Mouse (Mus musculus) neural tube, embryonic 15.5 days (tissue): Measurements from ENCODE around the gene Phgr1. TPM values are rescaled to one million over a fixed set of nuclear protein-coding genes. Genes with fewer than 3 reads are reported as not detected.
A peak's percentile ranks its signal among the peaks of the same experiment; 100 is the strongest.

Source experiments
- ATAC-seq: fragments of 200-750 bp; cut with Nextera tagmentation; 2 replicates; pipeline ENCODE4 v1.8.0; 2017; ENCODE audit warnings: mild to moderate bottlenecking, moderate TSS enrichment, moderate library complexity; ENCODE audit not compliant: low FRiP score
- H3K27ac ChIP-seq: fragments of 300-500 bp; sonication (generic); replicated peaks from 2 replicates; pipeline ENCODE4 v1.5.1; 2015; ENCODE audit warnings: mild to moderate bottlenecking, inconsistent platforms
- H3K27me3 ChIP-seq: fragments of 300-500 bp; sonication (generic); replicated peaks from 2 replicates; pipeline ENCODE4 v1.6.1; 2015; ENCODE audit warnings: inconsistent platforms
- H3K36me3 ChIP-seq: fragments of 300-500 bp; sonication (generic); 2 replicates; pipeline ENCODE4 v1.6.1; 2015; ENCODE audit warnings: inconsistent platforms
- H3K4me1 ChIP-seq: fragments of 300-500 bp; sonication (generic); 2 replicates; pipeline ENCODE4 v1.6.1; 2015; ENCODE audit warnings: inconsistent platforms
- H3K4me2 ChIP-seq: fragments of 300-500 bp; sonication (generic); 2 replicates; pipeline ENCODE4 v1.6.1; 2015; ENCODE audit warnings: inconsistent platforms, mild to moderate bottlenecking, moderate library complexity
- H3K4me3 ChIP-seq: fragments of 300-500 bp; sonication (generic); replicated peaks from 2 replicates; pipeline ENCODE4 v1.5.1; 2015; ENCODE audit warnings: mild to moderate bottlenecking, inconsistent platforms
- H3K9ac ChIP-seq: fragments of 300-500 bp; sonication (generic); replicated peaks from 2 replicates; pipeline ENCODE4 v1.6.1; 2015; ENCODE audit warnings: mild to moderate bottlenecking, inconsistent platforms
- H3K9me3 ChIP-seq: fragments of 300-500 bp; sonication (generic); replicated peaks from 2 replicates; pipeline ENCODE4 v1.6.1; 2016; ENCODE audit warnings: inconsistent platforms
- WGBS: fragments of 180-500 bp; shearing (Covaris S2); methylation state at CpG from one replicate; pipeline ENCODE4 v1.1.7; 2015; ENCODE audit warnings: mixed read lengths; 5-methylcytosine and 5-hydroxymethylcytosine counted together
- polyA plus RNA-seq: library from polyadenylated mRNA; unstranded; fragments of >200 nt; fragmentation: Nextera tagmentation; extraction: Ambion mirVana; gene quantifications from 2 replicates; pipeline ENCODE4 v1.2.1, GENCODE M21; 2015

The Phgr1 gene
- polyA plus RNA-seq, 1 experiment from 2014 or later: not detected

DNA sequence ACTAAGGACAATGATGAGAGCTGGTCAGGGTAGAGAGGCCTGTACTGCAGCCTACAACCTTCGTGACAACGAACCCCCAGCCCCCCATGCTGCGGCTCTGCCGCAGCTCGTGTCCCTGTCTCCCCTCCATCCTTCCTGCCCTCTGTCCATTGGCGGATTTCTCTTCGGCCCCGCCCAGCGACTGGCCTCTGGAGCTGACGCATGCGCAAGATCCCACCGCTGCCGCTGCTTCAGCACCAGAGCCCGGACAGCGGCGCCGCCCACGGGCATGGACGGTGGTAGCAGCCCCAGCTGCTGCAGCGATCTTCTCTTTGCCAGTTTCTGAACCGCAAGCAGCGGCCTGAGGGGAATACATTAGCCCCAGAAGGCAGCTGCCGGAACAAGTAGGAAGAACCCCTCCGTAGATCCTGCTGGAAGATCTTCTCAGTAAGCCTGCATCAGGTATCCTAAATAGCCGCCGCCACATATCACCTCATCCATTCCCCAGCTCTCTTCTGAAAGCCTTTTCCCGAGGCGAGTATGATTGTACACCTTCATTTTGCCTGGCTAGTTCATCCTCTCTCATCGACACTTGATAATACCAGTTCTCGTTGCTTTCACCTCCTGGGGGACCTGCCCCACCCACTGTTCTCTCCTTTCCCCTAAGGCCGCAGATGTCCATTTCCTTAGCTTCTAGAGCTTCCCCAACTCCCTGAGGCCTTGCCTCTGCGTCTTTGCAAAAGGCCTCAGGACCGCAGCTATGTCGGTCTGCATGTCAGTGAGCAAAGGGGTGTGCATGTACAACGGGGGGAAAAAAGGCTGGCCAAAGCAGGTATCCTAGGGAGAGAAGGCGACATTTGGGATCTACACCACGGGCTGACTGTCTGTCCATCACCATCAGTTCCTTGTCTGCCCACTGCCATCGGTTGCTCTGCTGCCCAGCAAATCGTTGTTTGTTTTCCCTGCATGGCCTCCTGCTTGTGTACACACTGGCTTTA, 7.2 kb downstream of the Phgr1 start, which contains the start of gene Disp2:
Gene Disp2 (plus strand): TSS at position 216 of the 977 bp plus-strand sequence.
- Histone ChIP-seq H3K9ac (peak within 1 kb of the TSS; percentile 65), H3K4me3 (peak within 1 kb of the TSS; percentile 53), H3K4me2 (peak within 1 kb of the TSS; percentile 69), H3K9me3 (no peaks in the 10 kb centered on the region), H3K4me1 (peaks cover 31% of the 10 kb centered on the region), H3K27ac (peak within 1 kb of the TSS; percentile 87), H3K27me3 (no peaks in the 10 kb centered on the region), H3K36me3 (no peaks in the 10 kb centered on the region)
- peak; percentile 96 for ATAC-seq
- WGBS: 9% methylated on average over 39 of the region's 39 CpGs

DNA sequence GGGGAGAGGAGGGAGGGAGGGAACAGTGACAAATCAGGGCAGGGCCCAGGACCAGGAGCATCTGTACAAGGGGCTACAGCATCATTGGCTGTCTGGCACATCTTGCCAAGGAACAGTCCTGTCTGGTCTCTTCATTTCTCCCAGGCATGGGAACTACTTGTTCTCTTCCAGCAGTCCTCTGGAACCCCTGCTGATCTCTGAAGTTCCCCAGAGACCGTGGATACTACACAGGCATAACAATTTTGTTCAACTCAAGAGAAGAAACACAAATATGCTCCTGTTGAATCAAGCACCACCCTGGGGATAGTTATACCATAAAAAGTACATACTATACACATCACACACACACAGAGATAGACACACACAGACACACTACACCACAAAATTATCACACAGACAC, 8.5 kb downstream of the Phgr1 start:
- WGBS: 48% methylated on average over 1 of the region's 1 CpGs
- no peak overlapping the region for H3K27ac ChIP-seq
- peaks cover 4% of the 10 kb centered on the region for H3K36me3 ChIP-seq
- H3K27me3 ChIP-seq: no peaks in the 10 kb centered on the region
- peak overlapping the region; percentile 69 for H3K4me2 ChIP-seq
- H3K4me3 ChIP-seq: no peak overlapping the region; the same call in 1 of the 2 replicates
- no peak overlapping the region for H3K9ac ChIP-seq
- ATAC-seq: no peak
- no peaks in the 10 kb centered on the region for H3K9me3 ChIP-seq
- peaks cover 24% of the 10 kb centered on the region for H3K4me1 ChIP-seq

DNA sequence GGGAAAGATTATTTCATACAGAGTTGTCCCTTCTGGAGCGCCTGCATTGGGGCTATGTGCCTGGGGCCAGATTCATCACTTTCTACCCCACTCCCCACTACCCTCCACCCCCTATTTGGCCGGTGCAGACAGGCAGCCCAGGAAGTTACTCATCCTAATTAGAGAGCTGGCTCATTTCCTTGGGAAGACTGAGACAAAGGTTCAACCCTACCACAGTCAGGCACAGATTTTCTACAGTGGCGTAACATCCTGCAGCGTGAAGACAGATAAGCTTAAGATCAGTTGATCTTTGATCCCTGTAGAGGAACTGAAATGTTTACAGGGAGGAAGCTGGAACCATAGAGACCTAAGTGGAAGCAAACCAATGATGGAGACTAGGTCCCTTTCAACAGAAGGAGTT, 9.7 kb downstream of the Phgr1 start:
- Histone ChIP-seq H3K9me3 (no peaks in the 10 kb centered on the region), H3K4me1 (peaks cover 24% of the 10 kb centered on the region), H3K36me3 (peaks cover 15% of the 10 kb centered on the region), H3K27me3 (no peaks in the 10 kb centered on the region), H3K27ac (no peak overlapping the region), H3K4me3 (no peak overlapping the region), H3K9ac (no peak overlapping the region), H3K4me2 (no peak overlapping the region)
- ATAC-seq: no peak
- WGBS: 72% methylated on average over 4 of the region's 4 CpGs

DNA sequence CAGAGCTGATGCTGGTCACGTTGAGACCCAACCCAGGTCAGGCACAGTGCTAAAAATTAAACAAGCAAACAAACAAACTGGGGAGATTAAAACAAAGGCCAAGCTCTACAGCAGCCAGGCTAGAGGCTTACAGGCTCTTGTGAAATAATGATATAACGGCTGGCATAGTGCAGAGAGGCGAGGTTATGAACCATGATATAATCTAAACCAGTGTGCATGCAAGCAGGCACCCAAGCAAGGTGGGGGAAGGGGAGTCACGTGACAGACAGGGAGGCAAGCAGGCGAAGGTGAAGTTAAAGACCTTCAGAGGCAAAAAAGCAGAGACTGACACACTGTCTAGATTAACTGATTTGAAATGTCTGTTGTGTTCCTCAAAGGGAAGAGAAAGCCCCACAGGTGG, 10.5 kb downstream of the Phgr1 start:
- Histone ChIP-seq H3K9ac (no peak overlapping the region), H3K4me2 (no peak overlapping the region), H3K4me1 (peaks cover 24% of the 10 kb centered on the region), H3K9me3 (no peaks in the 10 kb centered on the region), H3K36me3 (peaks cover 22% of the 10 kb centered on the region), H3K4me3 (no peak overlapping the region), H3K27me3 (no peaks in the 10 kb centered on the region), H3K27ac (no peak overlapping the region)
- no peak for ATAC-seq
- 69% methylated on average over 5 of the region's 5 CpGs for WGBS

DNA sequence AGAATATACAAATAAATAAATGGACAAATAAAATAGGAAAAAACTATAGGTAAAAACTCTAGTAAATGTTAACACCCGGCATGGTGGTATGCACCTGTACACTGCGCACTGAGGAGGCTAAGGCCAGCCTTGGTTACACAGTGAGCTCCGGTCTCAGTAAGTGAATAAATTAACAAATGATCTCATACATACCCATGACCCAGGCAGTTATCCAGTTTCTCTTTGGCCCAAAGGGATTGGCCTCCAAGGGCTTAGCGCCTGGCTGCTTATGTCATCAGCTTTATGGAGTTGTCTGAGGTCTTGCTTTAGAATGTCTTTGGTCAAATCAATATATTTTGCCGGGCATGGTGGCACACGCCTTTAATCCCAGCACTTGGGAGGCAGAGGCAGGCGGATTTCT, 11.1 kb downstream of the Phgr1 start:
- Histone ChIP-seq H3K4me3 (no peak overlapping the region), H3K4me2 (no peak overlapping the region), H3K27ac (no peak overlapping the region), H3K27me3 (no peaks in the 10 kb centered on the region), H3K4me1 (peaks cover 24% of the 10 kb centered on the region), H3K9ac (no peak overlapping the region), H3K9me3 (no peaks in the 10 kb centered on the region), H3K36me3 (peaks cover 24% of the 10 kb centered on the region)
- no peak for ATAC-seq
- 92% methylated on average over 7 of the region's 7 CpGs for WGBS

DNA sequence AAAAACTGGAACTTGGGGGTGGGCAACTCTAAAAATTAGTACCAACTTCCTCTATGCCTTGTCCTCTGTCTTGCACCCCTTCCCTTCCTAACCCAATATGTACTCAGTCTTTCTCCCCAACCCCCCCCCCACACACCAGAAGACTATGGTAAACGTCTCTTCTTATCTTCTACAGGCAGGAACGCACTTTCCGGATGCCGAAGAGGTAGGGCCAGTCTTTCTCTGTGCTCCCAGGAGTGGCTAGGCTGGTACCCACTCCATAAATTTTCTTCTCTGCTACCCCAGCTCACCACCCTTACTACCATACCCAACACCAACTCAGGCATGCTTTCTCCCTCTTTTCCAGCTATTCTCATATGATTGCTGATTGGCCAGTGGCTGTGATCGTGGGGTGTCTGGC, 14.0 kb downstream of the Phgr1 start:
- Histone ChIP-seq H3K4me3 (no peak overlapping the region), H3K9ac (no peak overlapping the region), H3K27me3 (0 out of 2 replicates have a peak, but pooled peaks cover 3% of the 10 kb centered on the region), H3K4me1 (peaks cover 12% of the 10 kb centered on the region; the same call in 1 of the 2 replicates), H3K36me3 (peaks cover 52% of the 10 kb centered on the region), H3K27ac (no peak overlapping the region), H3K9me3 (no peaks in the 10 kb centered on the region), H3K4me2 (no peak overlapping the region)
- 87% methylated on average over 5 of the region's 5 CpGs for WGBS
- no peak for ATAC-seq

DNA sequence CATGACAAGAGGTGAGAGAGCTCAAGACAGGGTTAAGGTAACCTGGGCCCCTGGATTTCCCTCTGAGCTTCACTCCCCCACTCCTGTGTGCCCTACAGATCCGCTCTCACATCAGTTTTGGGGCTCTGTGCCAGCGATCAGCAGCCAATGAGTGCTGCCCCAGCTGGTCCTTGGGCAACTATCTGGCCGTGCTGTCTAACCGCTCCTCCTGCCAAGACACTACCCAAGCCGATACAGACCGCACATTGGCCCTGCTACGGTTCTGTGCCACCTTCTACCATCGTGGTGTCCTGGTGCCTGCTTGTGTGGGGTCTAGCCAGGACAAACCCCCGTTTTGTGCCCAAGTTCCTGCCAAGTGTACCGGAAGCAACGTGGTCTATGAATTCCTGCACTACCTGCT, 16.9 kb downstream of the Phgr1 start:
- peaks cover 3% of the 10 kb centered on the region; the same call in 1 of the 2 replicates for H3K27me3 ChIP-seq
- H3K4me2 ChIP-seq: no peak overlapping the region
- H3K9ac ChIP-seq: no peak overlapping the region
- no peak overlapping the region for H3K27ac ChIP-seq
- H3K9me3 ChIP-seq: no peaks in the 10 kb centered on the region
- H3K4me3 ChIP-seq: no peak overlapping the region
- WGBS: 83% methylated on average over 11 of the region's 11 CpGs
- no peak for ATAC-seq
- H3K36me3 ChIP-seq: peaks cover 80% of the 10 kb centered on the region
- H3K4me1 ChIP-seq: peaks cover 10% of the 10 kb centered on the region; the same call in 1 of the 2 replicates

DNA sequence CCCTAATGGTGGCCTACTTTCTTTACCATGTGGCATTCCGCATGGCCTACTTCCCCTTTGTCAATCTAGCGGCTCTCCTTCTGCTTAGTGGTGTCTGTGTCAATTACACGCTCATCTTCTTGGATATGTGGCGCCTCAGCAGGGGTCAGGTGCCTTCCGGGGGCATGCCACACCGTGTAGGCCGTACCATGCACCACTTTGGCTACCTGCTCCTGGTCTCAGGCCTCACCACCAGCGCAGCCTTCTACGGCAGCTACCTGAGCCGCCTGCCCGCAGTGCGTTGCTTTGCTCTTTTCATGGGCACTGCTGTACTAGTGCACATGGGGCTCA, 17.6 kb downstream of the Phgr1 start:
- Histone ChIP-seq H3K4me1 (peaks cover 10% of the 10 kb centered on the region; the same call in 1 of the 2 replicates), H3K4me3 (no peak overlapping the region), H3K36me3 (peaks cover 80% of the 10 kb centered on the region), H3K27me3 (peaks cover 3% of the 10 kb centered on the region; the same call in 1 of the 2 replicates), H3K4me2 (peak overlapping the region; percentile 44), H3K9me3 (no peaks in the 10 kb centered on the region), H3K9ac (no peak overlapping the region), H3K27ac (no peak overlapping the region)
- WGBS: 43% methylated on average over 12 of the region's 12 CpGs
- peak; percentile 55 for ATAC-seq

DNA sequence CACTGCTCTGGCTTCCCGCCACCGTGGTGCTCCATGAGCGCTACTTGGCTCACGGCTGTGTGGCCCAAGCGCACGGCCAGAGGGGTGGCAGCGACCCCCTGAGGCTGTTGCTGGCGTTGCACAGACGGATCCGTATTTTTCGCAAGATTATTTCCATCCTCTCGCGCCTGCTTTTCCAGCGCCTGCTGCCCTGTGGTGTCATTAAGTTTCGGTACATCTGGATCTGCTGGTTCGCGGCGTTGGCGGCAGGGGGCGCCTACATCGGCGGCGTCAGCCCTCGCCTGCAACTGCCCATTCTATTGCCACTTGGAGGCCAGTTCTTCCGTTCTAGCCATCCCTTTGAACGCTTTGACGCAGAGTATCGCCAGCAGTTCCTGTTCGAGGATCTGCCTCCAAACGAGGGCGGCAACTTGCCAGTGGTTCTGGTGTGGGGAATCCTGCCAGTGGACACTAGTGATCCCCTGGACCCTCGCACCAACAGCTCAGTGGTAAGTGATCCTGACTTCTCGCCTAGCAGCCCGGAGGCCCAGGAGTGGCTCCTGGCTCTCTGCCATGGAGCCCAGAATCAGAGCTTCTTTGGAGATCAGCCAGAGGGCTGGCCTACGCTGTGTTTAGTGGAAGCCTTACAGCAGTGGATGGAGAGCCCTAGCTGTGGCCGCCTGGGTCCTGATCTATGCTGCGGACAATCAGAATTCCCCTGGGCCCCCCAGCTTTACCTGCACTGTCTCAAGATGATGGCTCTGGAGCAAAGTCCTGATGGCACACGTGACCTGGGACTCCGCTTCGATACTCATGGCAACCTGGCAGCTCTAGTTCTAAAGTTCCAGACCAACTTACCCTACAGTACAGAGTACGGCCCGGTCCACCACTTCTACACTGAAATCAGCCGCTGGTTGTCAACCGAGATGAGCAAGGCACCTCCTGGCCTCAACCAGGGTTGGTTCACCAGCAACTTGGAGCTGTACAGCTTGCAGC, 18.3 kb downstream of the Phgr1 start:
- Histone ChIP-seq H3K27ac (no peak overlapping the region), H3K9me3 (no peaks in the 10 kb centered on the region), H3K27me3 (peaks cover 3% of the 10 kb centered on the region; the same call in 1 of the 2 replicates), H3K4me3 (0 out of 2 replicates have a peak overlapping the region, but pooled peaks have one; percentile 8), H3K36me3 (peaks cover 79% of the 10 kb centered on the region), H3K9ac (no peak overlapping the region), H3K4me1 (peaks cover 10% of the 10 kb centered on the region; the same call in 1 of the 2 replicates), H3K4me2 (peak overlapping the region; percentile 44)
- peak; percentile 34; the same call in 1 of the 2 replicates for ATAC-seq
- WGBS: 26% methylated on average over 44 of the region's 44 CpGs

DNA sequence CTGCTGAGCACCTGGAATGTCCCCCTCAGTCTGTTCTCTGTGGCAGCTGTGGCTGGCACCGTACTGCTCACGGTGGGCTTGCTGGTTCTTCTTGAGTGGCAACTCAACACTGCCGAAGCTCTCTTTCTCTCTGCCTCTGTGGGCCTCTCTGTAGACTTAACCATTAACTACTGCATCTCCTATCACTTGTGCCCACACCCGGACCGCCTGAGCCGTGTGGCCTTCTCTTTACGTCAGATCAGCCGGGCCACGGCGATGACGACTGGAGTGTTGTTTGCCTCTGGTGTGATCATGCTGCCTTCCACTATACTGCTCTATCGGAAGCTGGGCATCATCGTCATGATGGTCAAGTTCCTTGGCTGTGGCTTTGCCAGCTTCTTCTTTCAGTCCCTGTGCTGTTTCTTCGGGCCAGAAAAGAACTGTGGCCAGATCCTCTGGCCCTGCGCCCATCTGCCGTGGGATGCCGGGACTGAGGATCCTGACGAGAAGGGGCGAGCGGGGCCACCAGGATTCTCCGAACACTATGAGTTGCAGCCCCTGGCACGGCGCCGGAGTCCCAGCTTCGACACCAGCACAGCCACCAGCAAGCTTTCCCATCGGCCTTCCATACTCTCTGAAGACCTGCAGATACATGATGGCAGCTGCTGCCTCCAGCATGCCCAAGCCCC, 19.2 kb downstream of the Phgr1 start:
- Histone ChIP-seq H3K4me1 (peaks cover 10% of the 10 kb centered on the region; the same call in 1 of the 2 replicates), H3K9ac (no peak overlapping the region), H3K27me3 (peaks cover 3% of the 10 kb centered on the region; the same call in 1 of the 2 replicates), H3K27ac (no peak overlapping the region), H3K4me2 (no peak overlapping the region), H3K4me3 (no peak overlapping the region), H3K9me3 (no peaks in the 10 kb centered on the region), H3K36me3 (peaks cover 70% of the 10 kb centered on the region)
- no peak for ATAC-seq
- 95% methylated on average over 26 of the region's 26 CpGs for WGBS

DNA sequence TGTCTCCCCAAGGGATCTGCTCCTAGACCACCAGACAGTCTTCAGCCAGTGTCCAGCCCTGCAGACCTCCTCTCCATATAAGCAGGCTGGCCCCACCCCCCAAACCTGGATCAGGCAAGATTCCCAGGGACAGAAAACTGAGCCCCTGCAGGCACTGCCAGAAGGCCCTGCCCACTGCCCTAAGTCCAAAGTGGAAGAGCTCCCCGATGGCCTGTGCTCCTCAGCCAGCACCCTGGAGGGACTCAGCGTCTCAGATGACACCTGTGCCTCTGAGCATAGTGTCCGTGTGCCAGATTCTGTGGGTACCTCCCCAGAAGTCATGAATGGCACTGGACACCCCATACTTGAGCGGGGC, 19.7 kb downstream of the Phgr1 start:
- Histone ChIP-seq H3K27me3 (peaks cover 3% of the 10 kb centered on the region; the same call in 1 of the 2 replicates), H3K9ac (no peak overlapping the region), H3K36me3 (peaks cover 65% of the 10 kb centered on the region), H3K4me3 (no peak overlapping the region), H3K9me3 (no peaks in the 10 kb centered on the region), H3K4me1 (peaks cover 10% of the 10 kb centered on the region; the same call in 1 of the 2 replicates), H3K4me2 (no peak overlapping the region), H3K27ac (no peak overlapping the region)
- no peak for ATAC-seq
- 87% methylated on average over 4 of the region's 4 CpGs for WGBS
